Mouse (Mus musculus) layer of hippocampus, adult 8-10 months (tissue): ENCODE results near the gene Prl8a2. TPM values are rescaled to one million over a fixed set of nuclear protein-coding genes. Genes with fewer than 3 reads are reported as not detected.

ENCODE experiments used
- DNase-seq, 2 experiments: peaks; one replicate each; pipeline ENCODE4 v3.0.0; 2022; ENCODE audit warnings: low spot score in 2 of 2
- total RNA-seq, 4 experiments: library from RNA; stranded (reverse); gene quantifications; 2 replicates each; pipeline ENCODE4 v1.2.4; 2022

The Prl8a2 gene
- total RNA-seq = not detected

GRCm38 (mm10) chr13:27345373-27345772 lies at the start of gene Prl8a2:
TSS of gene Prl8a2 (plus strand) at chr13:27345673.
- DNase-seq = no peak

- no peak for DNase-seq
Observed at GRCm38 (mm10) chr13:27312334-27313225, 32.9 kb upstream of the Prl8a2 start, which contains the start of gene Prl6a1. TSS of gene Prl6a1 (plus strand) at chr13:27312627.

- DNase-seq = no peak
Observed at GRCm38 (mm10) chr13:27334989-27335388, 10.5 kb upstream of the Prl8a2 start.

DNA sequence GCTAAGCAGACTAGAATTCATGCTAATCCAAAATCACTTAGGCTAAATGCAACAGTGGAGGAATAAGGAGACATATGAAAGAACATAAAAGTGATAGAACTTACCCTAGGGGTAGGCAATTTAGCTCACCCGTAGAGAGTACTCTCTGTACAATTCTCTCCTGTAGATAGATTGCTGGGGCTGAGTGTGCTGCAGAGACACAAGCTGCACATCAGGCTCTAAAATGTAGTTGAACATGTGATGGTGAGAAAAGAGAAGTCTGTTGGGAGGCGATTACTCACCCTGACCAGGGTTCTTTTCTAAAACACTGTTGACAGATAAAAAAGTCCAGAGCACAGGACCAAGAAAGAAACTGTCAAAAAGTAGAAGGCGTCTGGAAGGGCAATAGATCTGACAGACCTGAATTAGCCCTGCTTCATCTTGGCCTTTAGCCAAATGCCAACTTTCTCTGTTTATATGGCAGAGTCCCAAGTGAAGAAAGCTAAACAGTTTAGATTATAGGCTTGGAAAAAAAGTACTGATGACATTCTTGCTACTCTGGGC lies 2.7 kb upstream of the Prl8a2 start:
- no peak for DNase-seq

DNA sequence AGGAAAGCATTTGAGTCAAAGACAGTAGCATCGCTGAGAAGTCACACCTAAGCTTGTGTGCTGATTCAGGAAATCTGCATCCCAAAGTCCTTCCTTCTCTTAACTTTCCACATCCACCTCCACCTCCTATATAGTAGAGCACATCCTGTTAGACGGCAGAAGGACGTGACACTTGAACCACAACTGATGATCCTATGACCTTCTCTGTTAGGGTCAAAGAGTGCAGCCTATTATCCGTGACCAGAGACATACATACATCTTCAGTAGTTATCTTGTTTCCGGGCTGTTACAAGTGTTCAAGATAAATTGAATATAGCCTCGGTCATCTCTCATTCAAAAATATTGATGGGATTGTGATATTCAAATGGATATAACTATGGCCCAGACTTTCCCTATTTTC lies 45.3 kb downstream of the Prl8a2 start, which contains the start of gene Prl2b1:
Gene Prl2b1 (minus strand): TSS at position 101 of the 400 bp plus-strand sequence.
- no peak for DNase-seq

DNA sequence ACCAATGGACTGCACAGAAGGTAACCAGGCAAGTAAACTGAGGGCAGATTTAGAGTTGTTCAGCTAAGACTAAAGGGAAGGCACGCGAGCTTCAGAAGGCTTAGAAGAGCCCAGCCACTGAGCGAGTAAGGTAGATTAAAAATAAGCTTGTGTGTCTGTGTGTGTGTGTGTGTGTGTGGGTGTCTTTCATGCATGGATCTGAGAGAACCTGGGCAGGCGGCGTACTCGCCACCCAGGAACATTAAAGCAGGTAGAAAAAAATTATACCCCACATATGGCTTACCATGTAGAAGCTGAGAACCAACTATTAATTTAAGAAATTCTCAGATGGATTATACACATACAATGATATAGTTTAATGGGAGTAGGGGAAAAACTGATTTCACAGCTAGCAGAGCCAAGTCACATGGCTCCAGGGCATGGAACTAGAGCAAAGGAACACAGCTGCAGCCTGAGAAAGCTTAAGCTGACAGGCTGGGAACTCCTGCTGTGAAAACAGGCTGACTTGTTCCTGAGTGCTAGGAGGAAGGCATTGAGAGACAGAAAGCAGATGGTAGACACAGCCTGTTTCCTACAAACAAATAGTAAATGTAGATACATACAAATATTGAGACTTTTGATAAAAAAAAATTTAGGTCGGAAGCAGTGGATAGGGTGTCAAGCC lies 53.7 kb downstream of the Prl8a2 start:
- no peak for DNase-seq

Other genes starting within 250 kb of the Prl8a2 start
- not detected for gene Prl3d2, start 224.0 kb upstream of the Prl8a2 start, total RNA-seq
- not detected for gene Prl3d3, start 188.9 kb upstream of the Prl8a2 start, total RNA-seq
- gene Prl3c1, start 149.0 kb upstream of the Prl8a2 start, total RNA-seq = not detected
- not detected for gene Prl3b1, start 103.8 kb upstream of the Prl8a2 start, total RNA-seq
- gene Prl3a1, start 86.2 kb upstream of the Prl8a2 start, total RNA-seq = not detected
- not detected for gene Prl6a1, start 33.0 kb upstream of the Prl8a2 start, total RNA-seq
- not detected for gene Prl2b1, start 45.2 kb downstream of the Prl8a2 start, total RNA-seq
- gene Prl8a6, start 93.0 kb downstream of the Prl8a2 start, total RNA-seq = not detected
- not detected for gene Prl8a8, start 167.5 kb downstream of the Prl8a2 start, total RNA-seq
- not detected for gene Prl8a9, start 218.9 kb downstream of the Prl8a2 start, total RNA-seq
- gene Prl8a1, start 236.5 kb downstream of the Prl8a2 start, total RNA-seq = not detected